Mouse (Mus musculus) erythroblast, embryonic 14.5 days (primary cell): ENCODE measurements around the gene Odaph.

Experiments used
- GATA1 ChIP-seq: IDR thresholded peaks from 2 replicates; pipeline ENCODE4 v1.6.1; 2012; ENCODE audit warnings: low read length, inconsistent platforms, mixed read lengths
- TAL1 ChIP-seq: IDR thresholded peaks from 3 replicates; pipeline ENCODE4 v1.6.1; 2012; ENCODE audit warnings: low read length, inconsistent platforms, mixed read lengths

- TF ChIP-seq GATA1 = no peak
- no peak for TF ChIP-seq TAL1
These were observed 40.3 kb upstream of the Odaph start for GRCm38 (mm10) chr5:91947008-91947407.
